Mouse (Mus musculus) hindbrain, embryonic 13.5 days (tissue): ENCODE data around the gene Phactr2. TPM values are rescaled to one million over a fixed set of nuclear protein-coding genes. Genes with fewer than 3 reads are reported as not detected.
A peak's percentile ranks its signal among the peaks of the same experiment; 100 is the strongest.

ENCODE experiments used
- ATAC-seq: fragments of 200-750 bp; cut with Nextera tagmentation; 2 replicates; pipeline ENCODE4 v1.8.0; 2017; ENCODE audit warnings: moderate TSS enrichment; ENCODE audit not compliant: low FRiP score
- H3K27ac ChIP-seq: fragments of 300-500 bp; sonication (generic); 2 replicates; pipeline ENCODE4 v1.5.1; 2015; ENCODE audit warnings: inconsistent platforms, mild to moderate bottlenecking, moderate library complexity
- H3K27me3 ChIP-seq: fragments of 300-500 bp; sonication (generic); 2 replicates; pipeline ENCODE4 v1.6.1; 2015; ENCODE audit warnings: mild to moderate bottlenecking, inconsistent platforms
- H3K36me3 ChIP-seq: fragments of 300-500 bp; sonication (generic); 2 replicates; pipeline ENCODE4 v1.6.1; 2015; ENCODE audit warnings: mild to moderate bottlenecking, inconsistent platforms
- H3K4me1 ChIP-seq: fragments of 300-500 bp; sonication (generic); replicated peaks from 2 replicates; pipeline ENCODE4 v1.6.1; 2015; ENCODE audit warnings: inconsistent platforms
- H3K4me2 ChIP-seq: fragments of 300-500 bp; sonication (generic); 2 replicates; pipeline ENCODE4 v1.6.1; 2015; ENCODE audit warnings: inconsistent platforms, mild to moderate bottlenecking, moderate library complexity
- H3K4me3 ChIP-seq: fragments of 300-500 bp; sonication (generic); 2 replicates; pipeline ENCODE4 v1.5.1; 2015; ENCODE audit warnings: mild to moderate bottlenecking, inconsistent platforms
- H3K9ac ChIP-seq: fragments of 300-500 bp; sonication (generic); 2 replicates; pipeline ENCODE4 v1.6.1; 2015; ENCODE audit warnings: mild to moderate bottlenecking, inconsistent platforms
- H3K9me3 ChIP-seq: fragments of 300-500 bp; sonication (generic); 2 replicates; pipeline ENCODE4 v1.6.1; 2016; ENCODE audit warnings: inconsistent platforms
- WGBS: fragments of 180-500 bp; shearing (Covaris S2); methylation state at CpG from one replicate; pipeline ENCODE4 v1.1.7; 2015; 5-methylcytosine and 5-hydroxymethylcytosine counted together
- polyA plus RNA-seq: library from polyadenylated mRNA; unstranded; fragments of >200 nt; fragmentation: Nextera tagmentation; extraction: Ambion mirVana; gene quantifications from 2 replicates; pipeline ENCODE4 v1.2.1, GENCODE M21; 2015

Phactr2 gene
- polyA plus RNA-seq, 1 experiment from 2014 or later: 7.8 TPM

DNA sequence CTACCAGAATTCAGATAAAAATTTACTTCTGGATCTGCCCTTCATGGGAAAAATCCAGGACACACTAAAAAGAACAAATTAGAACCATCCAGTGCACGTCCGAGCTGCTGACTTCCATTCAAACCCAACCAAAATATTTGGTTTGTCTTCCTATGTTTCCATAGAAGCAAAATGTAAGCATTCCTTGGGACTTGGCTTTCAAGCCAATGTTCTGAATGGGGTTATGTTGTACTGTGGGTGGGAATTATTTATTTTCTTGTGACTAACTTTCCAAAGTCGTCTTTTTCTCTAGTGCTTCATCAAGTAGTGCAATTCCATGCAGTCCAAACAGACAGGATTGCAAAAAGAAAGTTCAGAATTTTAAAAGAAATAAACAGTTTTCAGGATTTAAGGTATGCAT lies 239.7 kb downstream of the Phactr2 start:
- H3K36me3 ChIP-seq: no peaks in the 10 kb centered on the region
- ATAC-seq: no peak
- H3K27ac ChIP-seq: no peak overlapping the region
- peaks cover 13% of the 10 kb centered on the region for H3K4me1 ChIP-seq
- H3K9ac ChIP-seq: no peak overlapping the region
- no peaks in the 10 kb centered on the region for H3K27me3 ChIP-seq
- H3K9me3 ChIP-seq: no peaks in the 10 kb centered on the region
- 54% methylated on average over 3 of the region's 3 CpGs for WGBS
- no peak overlapping the region for H3K4me3 ChIP-seq
- no peak overlapping the region for H3K4me2 ChIP-seq

DNA sequence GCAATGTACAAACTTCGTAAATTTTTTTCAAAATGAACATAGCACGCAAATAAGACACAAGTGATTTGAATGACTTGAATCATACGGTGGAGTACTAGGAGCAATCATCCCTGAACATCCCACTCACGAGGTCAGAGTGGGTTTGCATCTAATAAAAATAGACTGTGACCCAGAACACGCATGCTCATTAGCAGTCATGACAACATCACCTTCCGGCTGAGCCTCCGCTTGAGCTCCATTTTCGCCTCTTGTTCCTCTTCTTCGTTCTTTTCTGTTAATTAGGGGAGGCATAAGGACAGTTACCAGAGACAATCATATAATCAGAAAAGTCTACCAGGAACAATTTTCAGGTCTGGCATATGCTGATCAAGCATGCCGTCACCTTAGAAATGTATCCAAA lies 240.3 kb downstream of the Phactr2 start:
- H3K9me3 ChIP-seq: no peaks in the 10 kb centered on the region
- H3K4me1 ChIP-seq: peaks cover 13% of the 10 kb centered on the region
- H3K4me2 ChIP-seq: no peak overlapping the region
- no peaks in the 10 kb centered on the region for H3K36me3 ChIP-seq
- H3K27me3 ChIP-seq: no peaks in the 10 kb centered on the region
- no peak overlapping the region for H3K4me3 ChIP-seq
- WGBS: 56% methylated on average over 10 of the region's 10 CpGs
- H3K9ac ChIP-seq: no peak overlapping the region
- no peak overlapping the region for H3K27ac ChIP-seq
- no peak for ATAC-seq

DNA sequence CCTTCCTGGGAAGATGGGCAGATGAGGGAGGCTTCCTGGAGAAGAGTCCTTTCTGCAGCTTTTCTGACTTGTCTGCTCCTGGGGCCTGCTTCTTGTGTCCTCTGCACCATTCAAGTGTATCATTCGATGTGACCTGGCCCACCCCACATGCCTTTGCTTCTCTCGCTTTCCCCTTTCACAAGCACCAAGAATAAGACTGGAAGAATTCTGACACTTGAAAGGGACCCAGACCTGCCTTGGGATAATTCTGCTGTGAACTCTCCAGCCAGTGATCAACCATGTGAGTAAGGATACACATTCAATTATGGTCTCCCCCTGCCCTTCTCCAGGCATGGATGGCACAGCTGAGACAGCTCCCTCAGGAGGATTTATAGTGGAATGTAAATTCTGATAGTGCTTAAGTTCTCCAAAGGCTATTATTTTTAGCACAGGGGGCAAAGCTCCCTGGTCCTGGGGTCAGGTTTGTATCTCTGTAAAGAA lies 241.0 kb downstream of the Phactr2 start:
- Histone ChIP-seq H3K9me3 (no peaks in the 10 kb centered on the region), H3K9ac (no peak overlapping the region), H3K36me3 (no peaks in the 10 kb centered on the region), H3K4me1 (peaks cover 13% of the 10 kb centered on the region), H3K27ac (no peak overlapping the region; the same call in 1 of the 2 replicates), H3K4me2 (no peak overlapping the region), H3K4me3 (no peak overlapping the region), H3K27me3 (no peaks in the 10 kb centered on the region)
- no peak for ATAC-seq
- 32% methylated on average over 2 of the region's 2 CpGs for WGBS

DNA sequence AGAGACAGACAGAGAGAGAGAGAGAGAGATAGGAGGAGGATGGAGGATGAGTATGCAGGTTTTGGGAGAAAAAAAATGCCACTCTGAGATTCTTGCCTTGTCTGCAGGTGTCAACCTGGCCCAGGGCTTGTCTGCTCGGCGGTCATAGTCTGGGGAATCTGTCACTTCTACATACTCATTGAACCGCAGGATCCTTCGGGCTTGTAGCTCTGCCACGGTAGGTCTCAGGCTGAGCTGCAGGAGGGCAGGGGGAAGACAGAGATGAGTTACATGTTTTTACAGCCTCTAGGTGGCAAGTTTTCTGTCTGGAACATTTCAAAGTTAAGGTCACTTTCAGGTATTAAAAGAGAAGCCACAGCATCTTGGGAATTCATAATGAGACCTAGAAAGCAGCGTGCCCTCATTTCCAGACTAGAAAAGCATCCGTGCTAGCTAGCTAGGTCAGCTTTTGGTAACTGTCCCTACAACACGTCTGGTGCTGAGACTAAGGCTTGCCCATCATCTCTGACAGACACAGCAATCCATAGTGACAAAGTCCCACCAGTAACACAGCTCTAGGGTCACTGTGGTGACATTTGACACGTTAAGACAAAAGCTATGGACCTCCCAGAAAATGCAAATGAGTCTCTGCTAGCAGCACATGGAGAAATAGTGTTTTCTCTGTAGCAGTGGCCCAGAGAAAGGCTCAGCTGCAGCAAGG lies 241.6 kb downstream of the Phactr2 start:
- Histone ChIP-seq H3K4me3 (no peak overlapping the region), H3K9me3 (no peaks in the 10 kb centered on the region), H3K27me3 (no peaks in the 10 kb centered on the region), H3K4me2 (no peak overlapping the region), H3K27ac (no peak overlapping the region; the same call in 1 of the 2 replicates), H3K9ac (no peak overlapping the region), H3K36me3 (no peaks in the 10 kb centered on the region), H3K4me1 (peaks cover 13% of the 10 kb centered on the region)
- ATAC-seq: 0 out of 2 replicates have a peak, but pooled peaks have one; percentile 36
- WGBS: 34% methylated on average over 9 of the region's 9 CpGs

DNA sequence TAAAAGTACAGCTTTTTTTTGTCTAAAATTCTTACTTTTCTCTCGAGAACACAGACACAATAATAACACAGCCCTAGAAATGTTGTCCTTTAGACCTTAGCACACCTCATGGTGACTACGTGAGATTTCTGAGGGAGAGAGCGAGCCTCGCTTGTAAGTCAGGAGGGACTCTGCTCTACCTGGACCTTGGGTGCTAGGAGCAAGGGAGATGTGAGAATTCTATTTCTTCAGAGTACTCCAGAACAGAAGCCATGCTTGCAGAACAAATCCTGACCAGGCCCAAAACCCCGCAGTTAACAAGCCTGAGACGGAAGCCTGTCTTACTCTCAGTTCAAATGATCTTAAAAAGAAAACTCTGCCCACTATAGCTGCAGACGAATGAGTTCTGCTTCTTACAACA lies 243.5 kb downstream of the Phactr2 start:
- H3K9me3 ChIP-seq: no peaks in the 10 kb centered on the region
- 93% methylated on average over 7 of the region's 7 CpGs for WGBS
- ATAC-seq: no peak
- no peaks in the 10 kb centered on the region for H3K27me3 ChIP-seq
- no peaks in the 10 kb centered on the region for H3K36me3 ChIP-seq
- peaks cover 13% of the 10 kb centered on the region for H3K4me1 ChIP-seq
- H3K27ac ChIP-seq: no peak overlapping the region
- no peak overlapping the region for H3K9ac ChIP-seq
- no peak overlapping the region for H3K4me3 ChIP-seq
- no peak overlapping the region for H3K4me2 ChIP-seq

DNA sequence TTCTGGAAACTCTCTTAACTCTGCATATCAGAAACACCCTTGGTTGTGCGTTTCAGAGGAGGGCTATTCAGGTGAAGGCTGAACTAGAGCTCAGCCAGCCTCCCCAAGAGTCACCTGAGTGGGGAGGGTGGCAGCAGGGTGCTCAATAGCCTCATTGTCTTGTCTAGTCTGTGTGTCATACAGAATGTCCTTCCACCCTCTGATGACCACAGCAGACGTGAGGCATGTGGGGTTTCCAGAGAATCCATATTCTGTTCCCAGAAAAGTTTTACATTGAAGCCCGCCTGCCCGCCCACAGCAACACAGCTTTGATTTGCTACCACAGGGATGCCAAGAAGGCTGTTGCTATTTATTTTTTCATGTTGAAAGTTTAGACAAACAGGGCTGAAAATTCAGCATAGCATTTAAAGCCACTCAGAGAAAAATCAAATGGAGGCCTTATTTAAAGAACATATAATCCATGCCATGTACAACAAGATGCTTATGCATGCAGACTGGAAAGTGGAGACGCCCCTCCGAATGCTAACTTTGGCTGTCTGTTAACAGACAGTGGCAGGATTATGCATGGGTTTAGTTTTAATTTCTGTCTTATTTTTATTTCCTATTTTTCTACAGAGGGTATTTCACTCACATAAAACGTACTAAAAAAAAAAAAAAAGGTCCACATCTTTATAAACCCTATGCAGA lies 248.7 kb downstream of the Phactr2 start:
- no peaks in the 10 kb centered on the region for H3K27me3 ChIP-seq
- no peaks in the 10 kb centered on the region for H3K4me1 ChIP-seq
- no peak overlapping the region for H3K9ac ChIP-seq
- 88% methylated on average over 7 of the region's 7 CpGs for WGBS
- H3K4me2 ChIP-seq: no peak overlapping the region
- no peak overlapping the region for H3K27ac ChIP-seq
- H3K4me3 ChIP-seq: no peak overlapping the region
- no peaks in the 10 kb centered on the region for H3K36me3 ChIP-seq
- ATAC-seq: no peak
- H3K9me3 ChIP-seq: no peaks in the 10 kb centered on the region

DNA sequence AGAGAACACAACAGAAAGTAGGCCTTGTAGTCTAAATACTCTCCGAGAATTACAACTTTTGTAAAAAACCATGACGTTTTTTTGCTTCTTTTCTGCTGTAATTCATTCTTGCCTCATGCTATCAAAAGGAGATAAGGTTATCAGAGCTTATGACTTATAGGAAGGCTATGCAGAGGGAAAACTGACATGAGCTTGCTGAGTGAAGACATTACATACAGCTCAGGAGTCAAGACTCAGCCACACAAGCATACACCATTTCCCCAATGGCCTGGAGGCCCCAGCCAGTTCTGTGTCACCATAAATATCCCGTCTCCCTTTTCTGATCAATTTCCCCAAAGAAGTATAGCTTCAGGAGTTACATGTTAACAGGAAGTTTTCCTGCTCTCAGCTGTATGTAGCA lies 252.1 kb downstream of the Phactr2 start:
- Histone ChIP-seq H3K9ac (no peak overlapping the region), H3K27me3 (no peaks in the 10 kb centered on the region), H3K4me3 (no peak overlapping the region), H3K27ac (no peak overlapping the region), H3K4me1 (no peaks in the 10 kb centered on the region), H3K4me2 (no peak overlapping the region), H3K9me3 (no peaks in the 10 kb centered on the region), H3K36me3 (no peaks in the 10 kb centered on the region)
- ATAC-seq: no peak
- 94% methylated on average over 3 of the region's 3 CpGs for WGBS

DNA sequence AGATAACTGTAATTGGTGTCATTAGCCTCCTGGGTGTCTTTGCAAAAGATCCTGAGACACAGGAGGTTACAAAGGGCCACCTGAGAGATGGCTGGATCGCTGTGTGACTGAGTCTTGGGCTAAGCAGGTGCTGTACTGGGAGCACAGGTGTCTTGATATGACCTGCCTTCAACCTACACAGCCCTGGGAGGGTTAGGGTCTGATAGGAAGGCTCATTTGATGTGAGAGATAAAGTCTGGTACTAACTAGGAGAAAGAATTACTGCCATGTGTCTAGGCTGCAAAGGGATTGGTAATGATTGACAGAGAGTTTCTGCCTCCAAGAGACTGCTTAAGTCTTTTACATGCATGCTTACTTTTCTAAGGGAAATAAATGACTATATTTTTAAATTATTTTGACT lies 254.2 kb downstream of the Phactr2 start:
- 61% methylated on average over 1 of the region's 1 CpGs for WGBS
- ATAC-seq: no peak
- no peak overlapping the region for H3K27ac ChIP-seq
- no peaks in the 10 kb centered on the region for H3K4me1 ChIP-seq
- no peak overlapping the region for H3K9ac ChIP-seq
- H3K9me3 ChIP-seq: no peaks in the 10 kb centered on the region
- H3K4me2 ChIP-seq: no peak overlapping the region
- H3K36me3 ChIP-seq: no peaks in the 10 kb centered on the region
- no peaks in the 10 kb centered on the region for H3K27me3 ChIP-seq
- H3K4me3 ChIP-seq: no peak overlapping the region

DNA sequence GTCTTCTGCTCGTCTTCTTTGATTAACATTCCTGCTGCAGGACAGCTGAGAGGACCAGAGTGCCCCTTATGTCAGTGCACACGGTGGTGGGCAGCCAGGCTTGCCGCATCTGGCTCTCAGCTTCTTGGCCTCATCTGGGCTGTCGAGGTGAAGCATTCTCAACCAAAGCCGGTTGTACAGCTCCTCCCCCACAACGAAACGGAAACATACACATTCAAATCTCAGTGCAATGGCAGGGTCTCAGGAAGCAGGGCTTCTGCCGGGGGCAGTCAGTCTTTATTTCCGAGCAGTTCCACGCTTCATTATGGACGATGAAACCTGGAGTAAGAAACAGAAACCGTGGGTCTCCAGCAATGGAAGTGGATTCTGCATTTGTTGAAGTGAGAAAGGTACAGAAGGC lies 260.3 kb downstream of the Phactr2 start:
- no peaks in the 10 kb centered on the region for H3K27me3 ChIP-seq
- no peak for ATAC-seq
- 81% methylated on average over 12 of the region's 12 CpGs for WGBS
- no peaks in the 10 kb centered on the region for H3K9me3 ChIP-seq
- H3K4me3 ChIP-seq: no peak overlapping the region
- no peaks in the 10 kb centered on the region for H3K36me3 ChIP-seq
- H3K9ac ChIP-seq: no peak overlapping the region
- H3K4me1 ChIP-seq: no peaks in the 10 kb centered on the region
- H3K4me2 ChIP-seq: no peak overlapping the region
- H3K27ac ChIP-seq: no peak overlapping the region

DNA sequence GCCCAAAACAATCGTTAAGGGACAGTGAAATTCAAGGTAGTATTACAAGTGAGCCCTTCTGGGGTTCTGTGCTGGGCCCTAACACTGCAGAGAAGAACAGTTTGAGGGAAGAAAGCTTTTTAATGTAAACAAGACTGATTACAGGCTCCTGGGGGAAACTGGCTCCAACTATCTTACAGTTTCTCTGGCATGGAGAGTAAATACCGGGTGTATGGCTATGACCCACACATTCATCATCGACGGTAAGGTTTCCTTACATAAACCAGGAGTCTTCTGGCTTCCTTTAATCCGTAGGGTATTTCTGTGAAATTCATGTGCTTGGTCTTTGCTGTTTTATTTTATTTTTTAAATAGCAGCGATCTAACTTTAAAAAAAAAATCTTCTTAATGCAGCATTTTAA lies 261.4 kb downstream of the Phactr2 start:
- H3K4me2 ChIP-seq: no peak overlapping the region
- H3K4me1 ChIP-seq: no peaks in the 10 kb centered on the region
- H3K9me3 ChIP-seq: no peaks in the 10 kb centered on the region
- H3K27ac ChIP-seq: no peak overlapping the region
- no peaks in the 10 kb centered on the region for H3K36me3 ChIP-seq
- no peak overlapping the region for H3K4me3 ChIP-seq
- WGBS: 87% methylated on average over 6 of the region's 6 CpGs
- ATAC-seq: no peak
- H3K9ac ChIP-seq: no peak overlapping the region
- no peaks in the 10 kb centered on the region for H3K27me3 ChIP-seq

DNA sequence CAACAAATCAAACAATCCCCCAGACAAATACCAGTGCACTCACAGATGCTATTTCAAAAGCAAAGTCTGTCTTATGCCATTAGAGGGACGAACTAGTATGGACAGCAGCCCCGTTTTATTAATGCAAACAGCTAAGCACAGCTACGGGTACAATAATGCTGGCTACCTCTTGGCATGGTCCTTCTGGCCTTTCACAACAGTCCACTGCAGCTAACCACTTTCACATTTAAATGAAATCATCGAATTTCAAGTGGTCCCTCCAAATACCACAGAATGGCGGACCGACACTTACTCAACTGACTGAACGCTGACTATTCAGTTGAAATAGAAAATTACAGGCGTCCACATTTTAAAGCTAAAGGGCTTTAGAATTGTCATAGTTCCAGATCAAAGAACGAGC lies 261.9 kb downstream of the Phactr2 start:
- ATAC-seq: no peak
- Histone ChIP-seq H3K36me3 (no peaks in the 10 kb centered on the region), H3K4me3 (no peak overlapping the region), H3K4me2 (no peak overlapping the region), H3K4me1 (no peaks in the 10 kb centered on the region), H3K27me3 (no peaks in the 10 kb centered on the region), H3K27ac (no peak overlapping the region), H3K9me3 (no peaks in the 10 kb centered on the region), H3K9ac (no peak overlapping the region)
- WGBS: 79% methylated on average over 9 of the region's 9 CpGs

DNA sequence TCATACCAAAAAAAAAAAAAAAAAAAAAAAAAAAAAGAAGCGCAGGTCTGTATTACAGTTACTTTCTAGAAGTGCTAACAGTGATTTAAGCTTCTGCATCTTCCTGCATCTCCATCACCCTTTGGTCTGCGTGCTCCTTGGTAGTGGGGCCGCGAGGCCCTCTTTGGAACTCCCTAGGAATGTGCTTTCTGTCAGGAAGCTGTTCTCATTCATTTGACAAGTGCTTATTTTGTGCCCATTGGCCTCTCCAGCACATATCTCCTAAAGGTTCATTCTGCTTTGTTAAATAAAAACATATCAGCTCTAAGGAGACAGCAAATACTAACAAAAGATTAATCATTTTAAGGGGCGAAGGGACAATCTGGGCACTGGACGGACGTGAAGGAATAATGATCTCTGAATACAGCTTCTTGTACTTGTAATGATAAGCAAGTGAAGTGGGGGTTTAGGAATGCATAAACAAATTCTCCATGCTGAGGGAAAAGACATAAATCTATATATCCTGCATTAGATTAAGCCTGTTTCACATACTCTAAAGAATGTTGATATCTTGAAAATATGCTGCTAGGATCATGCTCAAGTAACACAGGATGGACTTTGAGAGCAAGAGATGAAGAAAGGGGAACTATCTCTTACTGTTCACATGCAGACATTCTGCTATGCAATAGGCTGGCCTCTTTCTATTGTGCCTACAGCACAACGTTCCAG lies 264.1 kb downstream of the Phactr2 start:
- Histone ChIP-seq H3K27me3 (no peaks in the 10 kb centered on the region), H3K9me3 (no peaks in the 10 kb centered on the region), H3K9ac (no peak overlapping the region), H3K4me2 (no peak overlapping the region), H3K27ac (no peak overlapping the region), H3K4me1 (no peaks in the 10 kb centered on the region), H3K36me3 (no peaks in the 10 kb centered on the region), H3K4me3 (no peak overlapping the region)
- 68% methylated on average over 8 of the region's 8 CpGs for WGBS
- no peak for ATAC-seq
